Mouse (Mus musculus): ENCODE data around the gene Bach2.

Gene Bach2

GRCm38 (mm10) chr4:32293686-32294265, 55.2 kb downstream of the Bach2 start:
- DNase-seq (ENCODE audit: low spot score in 2 of 2) = no peak

GRCm38 (mm10) chr4:32297071-32297671, 58.6 kb downstream of the Bach2 start:
- DNase-seq (ENCODE audit: low spot score in 2 of 2) = no peak

- DNase-seq (ENCODE audit: low spot score in 2 of 2) = no peak
These were observed 60.6 kb downstream of the Bach2 start for GRCm38 (mm10) chr4:32299221-32299620.

GRCm38 (mm10) chr4:32299970-32300369, 61.4 kb downstream of the Bach2 start:
- no peak for DNase-seq (ENCODE audit: low spot score in 2 of 2)

GRCm38 (mm10) chr4:32302668-32303067, 64.1 kb downstream of the Bach2 start:
- DNase-seq (ENCODE audit: low spot score in 2 of 2) = no peak

- peak; percentile 60 to 70 for DNase-seq (ENCODE audit: low spot score in 2 of 2)
These were observed 64.5 kb downstream of the Bach2 start for GRCm38 (mm10) chr4:32303076-32303475.

GRCm38 (mm10) chr4:32303674-32304073, 65.1 kb downstream of the Bach2 start:
- peak; percentile 96 to 97 for DNase-seq (ENCODE audit: low spot score in 2 of 2)

GRCm38 (mm10) chr4:32304221-32304703, 65.7 kb downstream of the Bach2 start:
- DNase-seq (ENCODE audit: low spot score in 2 of 2) = no peak

- DNase-seq (ENCODE audit: low spot score in 2 of 2) = peak in 1 of 2 experiments; percentile 43
These were observed 66.5 kb downstream of the Bach2 start for GRCm38 (mm10) chr4:32305036-32305615.

- no peak for DNase-seq (ENCODE audit: low spot score in 2 of 2)
These were observed 67.1 kb downstream of the Bach2 start for GRCm38 (mm10) chr4:32305683-32306082.

- no peak for DNase-seq (ENCODE audit: low spot score in 2 of 2)
These were observed 67.7 kb downstream of the Bach2 start for GRCm38 (mm10) chr4:32306169-32306792.

GRCm38 (mm10) chr4:32307215-32307614, 68.6 kb downstream of the Bach2 start:
- DNase-seq (ENCODE audit: low spot score in 2 of 2) = no peak

GRCm38 (mm10) chr4:32312171-32312946, 73.8 kb downstream of the Bach2 start:
- DNase-seq (ENCODE audit: low spot score in 2 of 2) = no peak

GRCm38 (mm10) chr4:32314919-32315318, 76.3 kb downstream of the Bach2 start:
- no peak for DNase-seq (ENCODE audit: low spot score in 2 of 2)

GRCm38 (mm10) chr4:32318608-32319007, 80.0 kb downstream of the Bach2 start:
- DNase-seq (ENCODE audit: low spot score in 2 of 2) = no peak

GRCm38 (mm10) chr4:32319327-32319726, 80.7 kb downstream of the Bach2 start:
- no peak for DNase-seq (ENCODE audit: low spot score in 2 of 2)

- DNase-seq (ENCODE audit: low spot score in 2 of 2) = no peak
These were observed 81.4 kb downstream of the Bach2 start for GRCm38 (mm10) chr4:32320039-32320438.

- DNase-seq (ENCODE audit: low spot score in 2 of 2) = no peak
These were observed 85.5 kb downstream of the Bach2 start for GRCm38 (mm10) chr4:32324111-32324510.

GRCm38 (mm10) chr4:32324967-32325366, 86.4 kb downstream of the Bach2 start:
- DNase-seq (ENCODE audit: low spot score in 2 of 2) = no peak

- DNase-seq (ENCODE audit: low spot score in 2 of 2) = no peak
These were observed 87.0 kb downstream of the Bach2 start for GRCm38 (mm10) chr4:32325596-32325995.

- no peak for DNase-seq (ENCODE audit: low spot score in 2 of 2)
These were observed 87.7 kb downstream of the Bach2 start for GRCm38 (mm10) chr4:32326279-32326678.

GRCm38 (mm10) chr4:32326860-32327259, 88.3 kb downstream of the Bach2 start:
- DNase-seq (ENCODE audit: low spot score in 2 of 2) = no peak
